Mouse (Mus musculus) lung, adult 2 months (tissue): ENCODE data around the gene 9030612E09Rik.

Source experiments
- CTCF ChIP-seq: fragments of 200-500 bp; IDR thresholded peaks from 2 replicates; pipeline ENCODE4 v1.5.1; 2011; ENCODE audit warnings: mild to moderate bottlenecking, low read length, control low read depth; ENCODE audit not compliant: insufficient read depth
- POLR2A ChIP-seq: fragments of 200-500 bp; IDR thresholded peaks from 2 replicates; pipeline ENCODE4 v1.6.1; 2011; ENCODE audit warnings: low read depth, mild to moderate bottlenecking, control low read depth, low read length, borderline replicate concordance; ENCODE audit errors: extremely low read depth

DNA sequence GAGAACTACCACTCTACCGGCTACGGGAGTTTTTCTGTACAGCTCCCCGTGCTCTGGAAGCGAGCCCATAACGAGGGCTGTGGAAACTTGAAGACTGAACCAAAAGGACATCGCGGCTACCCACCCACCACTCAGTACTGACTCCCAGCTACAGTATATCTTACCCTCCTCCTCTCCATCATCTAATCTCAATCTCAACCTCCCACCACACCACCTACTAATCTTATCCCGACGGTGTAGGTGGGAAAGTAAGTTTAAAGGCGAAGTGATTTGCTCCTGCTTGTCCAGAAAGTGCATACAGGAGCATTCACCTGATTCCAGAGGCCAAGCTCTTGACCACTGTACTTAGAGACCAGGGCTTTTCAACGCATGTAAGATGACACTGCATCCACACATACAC, 40.5 kb upstream of the 9030612E09Rik start:
- TF ChIP-seq CTCF (no peak), POLR2A (no peak)
